Mouse (Mus musculus): ENCODE data around the gene Hip1. TPM values are rescaled to one million over a fixed set of nuclear protein-coding genes. Genes with fewer than 3 reads are reported as not detected.

Hip1 gene
- total and polyA plus RNA-seq, 3 experiments: 0.23 to 0.75 TPM; not detected in 1

GRCm38 (mm10) chr5:135493095-135493494, 51.8 kb downstream of the Hip1 start:
- no peak for TF ChIP-seq POLR2A (IDR thresholded peaks at IDR 0.05; ENCODE audit: control insufficient read depth in 1 of 2, insufficient read depth in 1 of 2, low read depth in 1 of 2, low read length in 2 of 2, poor library complexity in 1 of 2)
- TF ChIP-seq POLR2AphosphoS2 (IDR thresholded peaks at IDR 0.05; ENCODE audit: low read length): no peak
- TF ChIP-seq NRF1 (IDR thresholded peaks at IDR 0.05; ENCODE audit: insufficient read depth, low read depth, low read length, poor library complexity, severe bottlenecking): no peak
- TF ChIP-seq TAL1 (IDR thresholded peaks at IDR 0.05; ENCODE audit: low read length): no peak
- TF ChIP-seq CHD1 (IDR thresholded peaks at IDR 0.05; ENCODE audit: low read depth, low read length): no peak
- no peak for TF ChIP-seq MEF2A (IDR thresholded peaks at IDR 0.05; ENCODE audit: extremely low read depth, insufficient replicate concordance, low read depth, low read length, poor library complexity, severe bottlenecking)
- no peak for TF ChIP-seq SMC3 (IDR thresholded peaks at IDR 0.05; ENCODE audit: low read depth, low read length)
- TF ChIP-seq CHD2 (IDR thresholded peaks at IDR 0.05; ENCODE audit: low read length): no peak
- TF ChIP-seq MAZ (IDR thresholded peaks at IDR 0.05; ENCODE audit: low read depth, low read length): no peak
- TF ChIP-seq NELFE (IDR thresholded peaks at IDR 0.05; ENCODE audit: low read depth, low read length): no peak
- TF ChIP-seq POLR2AphosphoS5 (IDR thresholded peaks at IDR 0.05; ENCODE audit: borderline replicate concordance, low read depth, low read length): no peak
- TF ChIP-seq ZMIZ1 (IDR thresholded peaks at IDR 0.05; ENCODE audit: low read depth, low read length): no peak
- TF ChIP-seq KAT2A (conservative IDR thresholded peaks at IDR 0.05; ENCODE audit: low read depth, low read length): no peak
- no peak for TF ChIP-seq ETS1 (IDR thresholded peaks at IDR 0.05; ENCODE audit: low read depth, low read length)
- no peak for TF ChIP-seq JUND (IDR thresholded peaks at IDR 0.05; ENCODE audit: low read depth, low read length)
- TF ChIP-seq EP300 (IDR thresholded peaks at IDR 0.05; ENCODE audit: low read depth in 1 of 2, low read length in 2 of 2): no peak
- no peak for TF ChIP-seq TCF12 (IDR thresholded peaks at IDR 0.05; ENCODE audit: low read depth, low read length)
- TF ChIP-seq E2F4 (IDR thresholded peaks at IDR 0.05; ENCODE audit: borderline replicate concordance, low read depth, low read length): no peak
- TF ChIP-seq MAFK (IDR thresholded peaks at IDR 0.05; ENCODE audit: borderline replicate concordance, low read depth, low read length): no peak
- TF ChIP-seq UBTF (IDR thresholded peaks at IDR 0.05; ENCODE audit: borderline replicate concordance, insufficient read depth, low read depth, low read length): no peak
- Histone ChIP-seq H3K79me2 (ENCODE audit: control insufficient read depth, insufficient read depth, low read length, poor library complexity) (no peaks in the 10 kb centered on the region), H3K27me3 (ENCODE audit: control insufficient read depth in 1 of 2, insufficient read depth in 2 of 2, low read length in 2 of 2) (no peaks in the 10 kb centered on the region), H3K27ac (ENCODE audit: control insufficient read depth, low read depth, low read length) (no peak overlapping the region), H3K9me3 (replicated peaks; ENCODE audit: insufficient read depth, low read length) (no peaks in the 10 kb centered on the region), H3K36me3 (ENCODE audit: control insufficient read depth in 1 of 2, insufficient read depth in 2 of 2, low read length in 2 of 2) (no peaks in the 10 kb centered on the region), H3K4me3 (ENCODE audit: control insufficient read depth in 1 of 2, insufficient read depth in 1 of 2, low read depth in 2 of 2, low read length in 2 of 2) (no peak overlapping the region), H3K4me1 (ENCODE audit: control insufficient read depth in 1 of 2, insufficient read depth in 2 of 2, low read length in 2 of 2) (peaks cover 0 to 4% of the 10 kb centered on the region in 2 experiments; a peak in 1 of 4 replicates), H3K9ac (ENCODE audit: control insufficient read depth, low read depth, low read length, poor library complexity, severe bottlenecking) (no peak overlapping the region)
- no peak for DNase-seq (ENCODE audit: low read depth, low spot score)

- H3K27ac ChIP-seq (ENCODE audit: control insufficient read depth, low read depth, low read length): no peak overlapping the region
These were observed 52.8 kb downstream of the Hip1 start for GRCm38 (mm10) chr5:135492126-135492525.

More at GRCm38 (mm10) chr5:135492126-135492525, 52.8 kb downstream of the Hip1 start:
- Histone ChIP-seq H3K27me3 (ENCODE audit: control insufficient read depth in 1 of 2, insufficient read depth in 2 of 2, low read length in 2 of 2) (no peaks in the 10 kb centered on the region), H3K79me2 (ENCODE audit: control insufficient read depth, insufficient read depth, low read length, poor library complexity) (no peaks in the 10 kb centered on the region), H3K9me3 (replicated peaks; ENCODE audit: insufficient read depth, low read length) (no peaks in the 10 kb centered on the region), H3K4me3 (ENCODE audit: control insufficient read depth in 1 of 2, insufficient read depth in 1 of 2, low read depth in 2 of 2, low read length in 2 of 2) (no peak overlapping the region), H3K36me3 (ENCODE audit: control insufficient read depth in 1 of 2, insufficient read depth in 2 of 2, low read length in 2 of 2) (no peaks in the 10 kb centered on the region), H3K9ac (ENCODE audit: control insufficient read depth, low read depth, low read length, poor library complexity, severe bottlenecking) (no peak overlapping the region), H3K4me1 (ENCODE audit: control insufficient read depth in 1 of 2, insufficient read depth in 2 of 2, low read length in 2 of 2) (peaks cover 0 to 4% of the 10 kb centered on the region in 2 experiments; a peak in 1 of 4 replicates)
- no peak for TF ChIP-seq NELFE (IDR thresholded peaks at IDR 0.05; ENCODE audit: low read depth, low read length)
- no peak for TF ChIP-seq HCFC1 (IDR thresholded peaks at IDR 0.05; ENCODE audit: low read depth, low read length)
- no peak for TF ChIP-seq CHD1 (IDR thresholded peaks at IDR 0.05; ENCODE audit: low read depth, low read length)
- TF ChIP-seq JUND (IDR thresholded peaks at IDR 0.05; ENCODE audit: low read depth, low read length): no peak
- TF ChIP-seq SMC3 (IDR thresholded peaks at IDR 0.05; ENCODE audit: low read depth, low read length): no peak
- no peak for DNase-seq (ENCODE audit: low read depth, low spot score)

Data from MEL (cell line).